Mouse (Mus musculus): ENCODE data around the gene Eef1g.

GRCm38 (mm10) chr19:8920073-8920736, 46.6 kb upstream of the Eef1g start, which contains the start of gene B3gat3:
- no peak for TF ChIP-seq CTCF (conservative IDR thresholded peaks at IDR 0.05; ENCODE audit: insufficient read depth, insufficient read length, low read depth, low read length)
- TF ChIP-seq POLR2A (IDR thresholded peaks at IDR 0.05; ENCODE audit: low read depth, low read length): peak; percentile 89

All from kidney, adult 2 months (tissue).